Mouse (Mus musculus) adrenal gland, adult 10 weeks (tissue): Measurements from ENCODE around the gene Ucma. TPM values are rescaled to one million over a fixed set of nuclear protein-coding genes. Genes with fewer than 3 reads are reported as not detected.

ENCODE experiments used
- polyA plus RNA-seq: library from polyadenylated mRNA; stranded (reverse); fragments of 350-450 nt; fragmentation: Illumina TruSeq; extraction: RNeasy Lipid Tissue Mini Kit (QIAGEN cat#74804); gene quantifications from one replicate; pipeline ENCODE4 v1.2.3, GENCODE M21; 2014; ENCODE audit warnings: low read depth, low replicate concordance

Ucma gene
- polyA plus RNA-seq, result not detected

DNA sequence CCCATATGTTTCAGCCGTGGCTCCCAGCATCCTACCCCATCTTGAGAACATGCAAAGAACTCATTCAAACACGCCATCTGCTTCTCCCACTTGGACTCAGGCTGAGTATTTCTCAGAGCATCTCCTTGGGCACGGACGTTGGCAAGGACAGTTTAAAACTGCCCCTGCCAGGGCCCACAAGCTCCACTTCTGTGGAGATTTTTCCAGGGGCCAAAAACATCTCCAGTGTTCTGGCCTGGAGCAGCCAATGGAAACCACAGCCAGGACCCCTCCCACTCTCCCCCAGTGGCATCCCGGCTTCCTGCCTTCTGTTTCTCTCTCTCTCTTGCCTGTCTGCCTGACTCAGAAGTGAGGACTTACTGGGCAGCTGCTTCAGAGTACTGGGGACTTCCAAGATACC is at the start of gene Ucma:
Ucma (plus strand) TSS at position 316 of the 400 bp plus-strand sequence.

DNA sequence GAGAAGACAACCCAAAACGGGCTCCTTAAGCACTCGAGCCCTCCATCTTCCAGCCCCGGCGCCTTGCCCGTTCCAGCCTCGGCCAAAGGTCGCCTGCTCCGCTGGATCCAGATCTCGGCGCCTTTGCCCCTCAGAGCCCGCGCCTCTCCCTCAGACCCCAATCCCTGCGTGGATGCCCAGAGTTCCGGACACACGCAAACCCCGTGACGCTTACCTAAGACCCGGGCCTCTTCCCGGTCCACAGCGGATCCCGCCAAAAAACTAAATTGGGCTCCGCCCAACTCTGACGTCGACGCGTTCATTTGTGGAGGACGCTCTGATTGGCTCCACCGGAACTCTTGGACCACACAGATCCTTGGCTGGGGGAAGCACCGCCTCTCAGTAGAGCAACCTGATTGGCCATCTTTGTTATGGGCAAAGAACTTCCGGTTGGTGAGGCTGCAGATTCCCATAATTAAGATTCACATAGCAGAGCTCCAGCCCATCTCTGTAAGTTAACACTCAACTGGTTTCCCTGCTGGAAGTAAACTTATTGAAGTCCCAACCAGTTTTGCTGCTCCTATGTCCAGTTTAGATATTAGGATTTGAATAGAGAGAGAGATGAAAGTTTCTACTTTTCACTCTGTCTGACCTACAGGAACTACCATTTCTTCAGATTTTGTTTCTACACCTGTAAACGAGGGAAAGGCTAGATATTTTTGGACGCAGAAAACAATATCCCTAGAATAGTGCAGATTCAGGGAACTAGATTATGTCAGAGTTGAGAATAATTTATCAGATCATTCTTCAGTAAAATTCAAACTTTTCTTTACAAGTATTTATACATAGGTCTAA is 36.8 kb downstream of the Ucma start, which contains the start of gene Mcm10:
Mcm10 (minus strand) TSS at position 301 of the 834 bp plus-strand sequence.

Other genes with a start within 250 kb of the Ucma start
- gene Sephs1, start 94.6 kb upstream of the Ucma start, polyA plus RNA-seq, result 66.6 TPM
- gene Phyh, start 57.1 kb upstream of the Ucma start, polyA plus RNA-seq, result 461 TPM
- gene Mcm10, start 36.7 kb downstream of the Ucma start, polyA plus RNA-seq, result 0.99 TPM
- gene Optn, start 87.9 kb downstream of the Ucma start, polyA plus RNA-seq, result 38.5 TPM
- 5.5 TPM for gene Ccdc3, start 161.7 kb downstream of the Ucma start, polyA plus RNA-seq